Mouse (Mus musculus) cerebellum, adult 2 months (tissue): Measurements from ENCODE around the gene Atrnl1.

Experiments
- CTCF ChIP-seq: fragments of 200-500 bp; IDR thresholded peaks from 2 replicates; pipeline ENCODE4 v1.5.1; 2011; ENCODE audit warnings: low read depth, mild to moderate bottlenecking, control low read depth, low read length, moderate library complexity, borderline replicate concordance; ENCODE audit not compliant: insufficient read depth
- POLR2A ChIP-seq: fragments of 200-500 bp; IDR thresholded peaks from 2 replicates; pipeline ENCODE4 v1.6.1; 2011; ENCODE audit warnings: low read length, control low read depth, borderline replicate concordance; ENCODE audit not compliant: insufficient read depth

- TF ChIP-seq CTCF (no peak), POLR2A (no peak)
These were observed 406.6 kb downstream of the Atrnl1 start for GRCm38 (mm10) chr19:58017468-58017867.
